Mouse (Mus musculus): ENCODE results near the gene Olfr221. TPM values are rescaled to one million over a fixed set of nuclear protein-coding genes. Genes with fewer than 3 reads are reported as not detected.

Olfr221 gene
- polyA plus RNA-seq, 1 experiment = not detected

GRCm38 (mm10) chr14:52035926-52036325 lies 6.3 kb downstream of the Olfr221 start:
- DNase-seq (ENCODE audit: low read depth) = no peak
- TF ChIP-seq POLR2A (IDR thresholded peaks at IDR 0.05; ENCODE audit: borderline replicate concordance, extremely low read depth, insufficient read depth, insufficient read length, poor library complexity, severe bottlenecking) (no peak), CTCF (IDR thresholded peaks at IDR 0.05; ENCODE audit: borderline replicate concordance, extremely low read depth, insufficient read depth, insufficient read length) (no peak)

- no peak for DNase-seq (ENCODE audit: low read depth)
- TF ChIP-seq POLR2A (IDR thresholded peaks at IDR 0.05; ENCODE audit: borderline replicate concordance, extremely low read depth, insufficient read depth, insufficient read length, poor library complexity, severe bottlenecking) (no peak), CTCF (IDR thresholded peaks at IDR 0.05; ENCODE audit: borderline replicate concordance, extremely low read depth, insufficient read depth, insufficient read length) (no peak)
Observed at GRCm38 (mm10) chr14:52026342-52026741, 15.9 kb downstream of the Olfr221 start.

- no peak for DNase-seq (ENCODE audit: low read depth)
- TF ChIP-seq CTCF (IDR thresholded peaks at IDR 0.05; ENCODE audit: borderline replicate concordance, extremely low read depth, insufficient read depth, insufficient read length) (no peak), POLR2A (IDR thresholded peaks at IDR 0.05; ENCODE audit: borderline replicate concordance, extremely low read depth, insufficient read depth, insufficient read length, poor library complexity, severe bottlenecking) (no peak)
Observed at GRCm38 (mm10) chr14:52024133-52024532, 18.1 kb downstream of the Olfr221 start.

- DNase-seq (ENCODE audit: low read depth) = peak; percentile 92
Observed at GRCm38 (mm10) chr14:52022709-52023459, 19.4 kb downstream of the Olfr221 start.

GRCm38 (mm10) chr14:52022244-52022708 lies 20.0 kb downstream of the Olfr221 start:
- TF ChIP-seq CTCF (IDR thresholded peaks at IDR 0.05; ENCODE audit: borderline replicate concordance, extremely low read depth, insufficient read depth, insufficient read length) = no peak
- TF ChIP-seq POLR2A (IDR thresholded peaks at IDR 0.05; ENCODE audit: borderline replicate concordance, extremely low read depth, insufficient read depth, insufficient read length, poor library complexity, severe bottlenecking) = no peak
- no peak for DNase-seq (ENCODE audit: low read depth)

More at GRCm38 (mm10) chr14:52022709-52023459, 19.4 kb downstream of the Olfr221 start:
- TF ChIP-seq CTCF (IDR thresholded peaks at IDR 0.05; ENCODE audit: borderline replicate concordance, extremely low read depth, insufficient read depth, insufficient read length) = peak; percentile 80
- no peak for TF ChIP-seq POLR2A (IDR thresholded peaks at IDR 0.05; ENCODE audit: borderline replicate concordance, extremely low read depth, insufficient read depth, insufficient read length, poor library complexity, severe bottlenecking)

- DNase-seq (ENCODE audit: low read depth) = no peak
- TF ChIP-seq CTCF (IDR thresholded peaks at IDR 0.05; ENCODE audit: borderline replicate concordance, extremely low read depth, insufficient read depth, insufficient read length) = no peak
- no peak for TF ChIP-seq POLR2A (IDR thresholded peaks at IDR 0.05; ENCODE audit: borderline replicate concordance, extremely low read depth, insufficient read depth, insufficient read length, poor library complexity, severe bottlenecking)
Observed at GRCm38 (mm10) chr14:52021568-52022212, 20.6 kb downstream of the Olfr221 start.

GRCm38 (mm10) chr14:52021138-52021529 lies 21.1 kb downstream of the Olfr221 start:
- TF ChIP-seq CTCF (IDR thresholded peaks at IDR 0.05; ENCODE audit: borderline replicate concordance, extremely low read depth, insufficient read depth, insufficient read length) (no peak), POLR2A (IDR thresholded peaks at IDR 0.05; ENCODE audit: borderline replicate concordance, extremely low read depth, insufficient read depth, insufficient read length, poor library complexity, severe bottlenecking) (no peak)
- DNase-seq (ENCODE audit: low read depth) = no peak

- DNase-seq (ENCODE audit: low read depth) = peak; percentile 92
- TF ChIP-seq CTCF (IDR thresholded peaks at IDR 0.05; ENCODE audit: borderline replicate concordance, extremely low read depth, insufficient read depth, insufficient read length) (peak; percentile 65), POLR2A (IDR thresholded peaks at IDR 0.05; ENCODE audit: borderline replicate concordance, extremely low read depth, insufficient read depth, insufficient read length, poor library complexity, severe bottlenecking) (peak; percentile 40; the same call in 1 of the 2 replicates)
Observed at GRCm38 (mm10) chr14:52020486-52021137, 21.6 kb downstream of the Olfr221 start, which contains the start of gene Zfp219. Zfp219 (minus strand) TSS chr14:52020733.

- TF ChIP-seq CTCF (IDR thresholded peaks at IDR 0.05; ENCODE audit: borderline replicate concordance, extremely low read depth, insufficient read depth, insufficient read length) = peak; percentile 64
- TF ChIP-seq POLR2A (IDR thresholded peaks at IDR 0.05; ENCODE audit: borderline replicate concordance, extremely low read depth, insufficient read depth, insufficient read length, poor library complexity, severe bottlenecking) = peak; percentile 73; the same call in 1 of the 2 replicates
- DNase-seq (ENCODE audit: low read depth) = peak; percentile 99
Observed at GRCm38 (mm10) chr14:52019590-52020340, 22.5 kb downstream of the Olfr221 start.

- no peak for DNase-seq (ENCODE audit: low read depth)
- TF ChIP-seq CTCF (IDR thresholded peaks at IDR 0.05; ENCODE audit: borderline replicate concordance, extremely low read depth, insufficient read depth, insufficient read length) = peak; percentile 60; the same call in 1 of the 2 replicates
- no peak for TF ChIP-seq POLR2A (IDR thresholded peaks at IDR 0.05; ENCODE audit: borderline replicate concordance, extremely low read depth, insufficient read depth, insufficient read length, poor library complexity, severe bottlenecking)
Observed at GRCm38 (mm10) chr14:52019051-52019589, 23.1 kb downstream of the Olfr221 start.

Measured in brain, embryonic 14.5 days (tissue).